Mouse (Mus musculus) limb, embryonic 14.5 days (tissue): ENCODE results near the gene Rabggtb. TPM values are rescaled to one million over a fixed set of nuclear protein-coding genes. Genes with fewer than 3 reads are reported as not detected.
A peak's percentile ranks its signal among the peaks of the same experiment; 100 is the strongest.

Experiments
- ATAC-seq: fragments of 200-750 bp; cut with Nextera tagmentation; 2 replicates; pipeline ENCODE4 v1.8.0; 2017; ENCODE audit warnings: low read depth, moderate number of reproducible peaks, moderate TSS enrichment; ENCODE audit not compliant: low FRiP score
- DNase-seq: peaks from one replicate; pipeline ENCODE4 v3.0.0-alpha.2; 2015; ENCODE audit warnings: low spot score
- H3K27ac ChIP-seq: fragments of 300-500 bp; sonication (generic); replicated peaks from 2 replicates; pipeline ENCODE4 v1.5.1; 2014; ENCODE audit warnings: low read depth, mild to moderate bottlenecking, low read length, moderate library complexity, mixed read lengths
- H3K27me3 ChIP-seq: fragments of 300-500 bp; sonication (generic); 2 replicates; pipeline ENCODE4 v1.6.1; 2014; ENCODE audit warnings: low read length, mixed read lengths; ENCODE audit not compliant: control insufficient read depth, insufficient read depth
- H3K36me3 ChIP-seq: fragments of 300-500 bp; sonication (generic); 2 replicates; pipeline ENCODE4 v1.6.1; 2014; ENCODE audit warnings: mild to moderate bottlenecking, low read length, moderate library complexity, mixed read lengths; ENCODE audit not compliant: control insufficient read depth, insufficient read depth
- H3K4me1 ChIP-seq: fragments of 300-500 bp; sonication (generic); 2 replicates; pipeline ENCODE4 v1.6.1; 2014; ENCODE audit warnings: antibody characterized with exemption, low read length, mixed read lengths; ENCODE audit not compliant: control insufficient read depth, insufficient read depth
- H3K4me2 ChIP-seq: fragments of 300-500 bp; sonication (generic); replicated peaks from 2 replicates; pipeline ENCODE4 v1.6.1; 2014; ENCODE audit warnings: low read depth, mild to moderate bottlenecking, low read length, moderate library complexity; ENCODE audit not compliant: severe bottlenecking
- H3K4me3 ChIP-seq: fragments of 300-500 bp; sonication (generic); replicated peaks from 2 replicates; pipeline ENCODE4 v1.5.1; 2014; ENCODE audit warnings: low read length
- H3K9ac ChIP-seq: fragments of 300-500 bp; sonication (generic); 2 replicates; pipeline ENCODE4 v1.6.1; 2014; ENCODE audit warnings: mild to moderate bottlenecking, low read depth, low read length, moderate library complexity; ENCODE audit not compliant: severe bottlenecking
- H3K9me3 ChIP-seq: fragments of 300-500 bp; sonication (generic); 2 replicates; pipeline ENCODE4 v1.6.1; 2016; ENCODE audit warnings: low read length; ENCODE audit not compliant: control insufficient read depth
- POLR2A ChIP-seq: fragments of 200-500 bp; IDR thresholded peaks from 2 replicates; pipeline ENCODE4 v1.8.0; 2012; ENCODE audit warnings: inconsistent platforms, mild to moderate bottlenecking, moderate library complexity, borderline replicate concordance; ENCODE audit not compliant: insufficient read depth, insufficient read length; ENCODE audit errors: extremely low read depth
- WGBS: fragments of 180-500 bp; shearing (Covaris S2); extraction: QIAGEN DNeasy Blood & Tissue Kit; methylation state at CpG from one replicate; pipeline ENCODE4 v1.1.7; 2014; 5-methylcytosine and 5-hydroxymethylcytosine counted together
- polyA plus RNA-seq, 2 experiments: library from polyadenylated mRNA; depleted of rRNA in 1 of 2; stranded (reverse) in 1 of 2; unstranded in 1 of 2; fragments of >200 nt; fragmentation: Nextera tagmentation in 1 of 2; extraction: Ambion mirVana in 1 of 2; gene quantifications; 2 replicates each; pipeline versions ENCODE4 v1.2.1 to v1.2.3; 2012 to 2014

Gene Rabggtb
- polyA plus RNA-seq, 2 experiments: 50.7 to 115 TPM

DNA sequence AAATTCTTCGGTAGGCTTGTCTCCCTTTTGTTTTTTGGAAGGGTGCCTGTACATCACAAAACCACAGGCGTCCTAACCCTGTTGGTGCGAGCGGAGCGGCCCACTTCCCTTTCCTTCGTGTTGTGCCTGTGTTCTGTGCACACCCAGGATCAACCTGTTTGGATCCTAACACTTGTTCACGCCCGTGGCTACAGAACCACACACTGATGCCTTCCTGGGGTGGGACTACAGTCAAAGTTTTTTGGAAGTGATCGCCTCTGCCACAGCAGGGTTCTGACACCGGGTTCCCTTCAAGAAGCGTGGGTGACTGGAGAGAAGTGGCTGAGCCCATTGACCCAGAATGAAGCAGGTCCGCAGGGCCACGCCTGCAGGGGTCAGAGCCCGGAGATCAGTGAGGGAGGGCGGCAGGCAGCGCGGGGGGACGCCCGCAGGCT lies 31.1 kb upstream of the Rabggtb start:
- peak overlapping the region; percentile 62 for H3K4me3 ChIP-seq
- 1% methylated on average over 18 of the region's 19 CpGs for WGBS
- no peaks in the 10 kb centered on the region for H3K9me3 ChIP-seq
- ATAC-seq (peak; percentile 52), DNase-seq (peak; percentile 53)
- no peaks in the 10 kb centered on the region for H3K27me3 ChIP-seq
- TF ChIP-seq POLR2A: no peak
- H3K27ac ChIP-seq: peak overlapping the region; percentile 77
- H3K4me2 ChIP-seq: peak overlapping the region; percentile 64
- H3K9ac ChIP-seq: peak overlapping the region; percentile 62
- H3K4me1 ChIP-seq: peaks cover 10% of the 10 kb centered on the region
- peaks cover 10% of the 10 kb centered on the region for H3K36me3 ChIP-seq

DNA sequence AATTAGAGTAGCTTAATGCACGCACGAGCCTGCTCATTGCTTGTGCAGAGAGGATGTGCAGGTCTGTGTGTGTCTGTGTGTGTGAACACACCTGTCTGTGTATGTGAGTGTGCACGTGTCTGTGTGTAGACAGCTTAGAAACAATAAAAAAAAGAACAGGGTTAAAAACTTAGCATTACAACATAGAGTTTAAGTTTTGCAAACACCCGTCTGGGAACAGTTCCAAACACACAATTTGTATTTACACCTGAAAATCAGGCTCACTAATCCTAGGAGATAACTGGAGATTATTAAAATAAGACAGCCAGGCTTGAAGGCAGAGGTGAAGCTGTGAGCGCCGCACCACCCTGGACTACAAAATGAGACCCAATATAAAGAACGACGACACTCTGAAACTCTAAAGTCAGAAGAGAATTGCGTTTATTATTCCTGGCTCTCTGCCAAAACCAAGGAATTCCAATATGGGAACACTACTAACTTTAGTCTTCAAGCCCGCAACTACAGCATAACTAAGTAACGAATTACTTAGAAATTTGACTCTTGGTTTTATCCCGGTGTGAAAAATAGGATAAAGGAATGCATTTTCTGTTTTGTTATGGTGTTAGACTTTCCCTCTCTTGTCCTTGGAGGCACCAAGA lies 30.3 kb upstream of the Rabggtb start:
- H3K4me1 ChIP-seq: peaks cover 10% of the 10 kb centered on the region
- H3K4me3 ChIP-seq: peak overlapping the region; percentile 62
- peak; percentile 86 for DNase-seq
- no peak for TF ChIP-seq POLR2A
- peaks cover 18% of the 10 kb centered on the region for H3K36me3 ChIP-seq
- H3K9me3 ChIP-seq: no peaks in the 10 kb centered on the region
- 0 out of 2 replicates have a peak overlapping the region, but pooled peaks have one; percentile 62 for H3K9ac ChIP-seq
- no peak for ATAC-seq
- no peaks in the 10 kb centered on the region for H3K27me3 ChIP-seq
- 16% methylated on average over 12 of the region's 12 CpGs for WGBS
- peak overlapping the region; percentile 77 for H3K27ac ChIP-seq
- H3K4me2 ChIP-seq: peak overlapping the region; percentile 64

DNA sequence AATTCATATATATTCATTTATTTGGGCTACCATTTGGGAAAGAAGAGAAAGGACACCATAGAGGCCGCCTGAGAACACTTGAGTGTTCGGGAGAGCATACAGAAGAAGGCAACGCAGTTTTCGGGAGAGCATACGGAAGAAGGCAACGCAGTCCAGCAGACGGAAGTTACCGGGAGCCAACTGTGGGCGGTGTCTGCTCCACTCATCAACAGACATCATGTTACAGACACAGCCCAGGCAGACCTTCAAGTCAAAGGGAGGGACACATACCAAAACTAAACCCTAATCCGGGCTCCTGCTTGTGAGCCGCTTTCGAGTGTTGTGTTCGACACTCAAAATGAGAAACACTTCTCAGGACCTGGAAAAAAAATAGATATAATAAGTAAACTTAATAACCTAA lies 28.8 kb upstream of the Rabggtb start:
- H3K4me1 ChIP-seq: peaks cover 10% of the 10 kb centered on the region
- ATAC-seq: no peak
- no peaks in the 10 kb centered on the region for H3K27me3 ChIP-seq
- no peak overlapping the region for H3K4me3 ChIP-seq
- no peaks in the 10 kb centered on the region for H3K9me3 ChIP-seq
- H3K9ac ChIP-seq: no peak overlapping the region
- H3K36me3 ChIP-seq: peaks cover 22% of the 10 kb centered on the region
- WGBS: 94% methylated on average over 13 of the region's 13 CpGs
- no peak for DNase-seq
- TF ChIP-seq POLR2A: no peak
- H3K27ac ChIP-seq: no peak overlapping the region
- no peak overlapping the region for H3K4me2 ChIP-seq

DNA sequence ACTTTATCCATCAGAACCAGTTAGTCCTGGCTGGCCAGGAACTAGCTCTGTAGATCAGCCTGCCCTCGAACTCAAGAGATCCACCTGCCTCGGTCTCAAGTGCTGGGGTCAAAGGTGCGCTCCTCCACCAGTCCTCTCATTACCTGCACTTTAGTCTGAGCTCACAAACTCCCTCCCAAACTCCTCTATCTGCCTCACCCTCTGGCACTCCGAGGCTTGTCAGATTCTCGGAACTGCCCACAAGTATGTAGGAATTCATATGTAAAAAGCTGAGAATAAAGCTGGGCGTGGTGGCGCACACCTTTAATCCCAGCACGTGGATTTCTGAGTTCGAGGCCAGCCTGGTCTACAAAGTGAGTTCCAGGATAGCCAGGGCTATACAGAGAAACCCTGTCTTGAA lies 27.7 kb upstream of the Rabggtb start:
- H3K36me3 ChIP-seq: peaks cover 32% of the 10 kb centered on the region
- no peak overlapping the region for H3K4me2 ChIP-seq
- ATAC-seq (no peak), DNase-seq (no peak)
- no peak overlapping the region for H3K27ac ChIP-seq
- no peak overlapping the region for H3K4me3 ChIP-seq
- H3K4me1 ChIP-seq: peaks cover 10% of the 10 kb centered on the region
- 93% methylated on average over 9 of the region's 9 CpGs for WGBS
- no peaks in the 10 kb centered on the region for H3K27me3 ChIP-seq
- no peaks in the 10 kb centered on the region for H3K9me3 ChIP-seq
- no peak for TF ChIP-seq POLR2A
- H3K9ac ChIP-seq: no peak overlapping the region

- ATAC-seq (no peak), DNase-seq (no peak)
- Histone ChIP-seq H3K9me3 (no peaks in the 10 kb centered on the region), H3K27ac (no peak overlapping the region), H3K36me3 (peaks cover 36% of the 10 kb centered on the region), H3K9ac (no peak overlapping the region), H3K27me3 (no peaks in the 10 kb centered on the region), H3K4me1 (peaks cover 10% of the 10 kb centered on the region), H3K4me3 (no peak overlapping the region), H3K4me2 (no peak overlapping the region)
- TF ChIP-seq POLR2A: no peak
- 90% methylated on average over 8 of the region's 8 CpGs for WGBS
These were observed 27.2 kb upstream of the Rabggtb start for GRCm38 (mm10) chr3:153940021-153940420.
